Mouse (Mus musculus) intestine, postnatal 0 days (tissue): Measurements from ENCODE around the gene Urad. TPM values are rescaled to one million over a fixed set of nuclear protein-coding genes. Genes with fewer than 3 reads are reported as not detected.

Experiments used
- ATAC-seq: fragments of 200-750 bp; cut with Nextera tagmentation; 2 replicates; pipeline ENCODE4 v1.8.0; 2017; ENCODE audit warnings: mild to moderate bottlenecking, moderate TSS enrichment, moderate library complexity
- H3K27ac ChIP-seq: fragments of 300-500 bp; sonication (generic); 2 replicates; pipeline ENCODE4 v1.5.1; 2014; ENCODE audit warnings: mild to moderate bottlenecking, low read depth, low read length, moderate library complexity
- H3K27me3 ChIP-seq: fragments of 300-500 bp; sonication (generic); replicated peaks from 2 replicates; pipeline ENCODE4 v1.6.1; 2014; ENCODE audit warnings: low read length, mixed read lengths; ENCODE audit not compliant: control insufficient read depth, insufficient read depth
- H3K36me3 ChIP-seq: fragments of 300-500 bp; sonication (generic); 2 replicates; pipeline ENCODE4 v1.6.1; 2014; ENCODE audit warnings: mild to moderate bottlenecking, moderate library complexity; ENCODE audit not compliant: control insufficient read depth, insufficient read depth
- H3K4me1 ChIP-seq: fragments of 300-500 bp; sonication (generic); replicated peaks from 2 replicates; pipeline ENCODE4 v1.6.1; 2014; ENCODE audit warnings: antibody characterized with exemption, low read length, mixed read lengths; ENCODE audit not compliant: control insufficient read depth, insufficient read depth
- H3K4me2 ChIP-seq: fragments of 300-500 bp; sonication (generic); replicated peaks from 2 replicates; pipeline ENCODE4 v1.6.1; 2014; ENCODE audit warnings: low read depth, mild to moderate bottlenecking, moderate library complexity
- H3K4me3 ChIP-seq: fragments of 300-500 bp; sonication (generic); 2 replicates; pipeline ENCODE4 v1.5.1; 2014; ENCODE audit warnings: low read depth, low read length
- H3K9ac ChIP-seq: fragments of 300-500 bp; sonication (generic); 2 replicates; pipeline ENCODE4 v1.6.1; 2014; ENCODE audit warnings: mild to moderate bottlenecking, low read depth, low read length
- H3K9me3 ChIP-seq: fragments of 300-500 bp; sonication (generic); 2 replicates; pipeline ENCODE4 v1.6.1; 2016; ENCODE audit warnings: mixed run types; ENCODE audit not compliant: control insufficient read depth
- CTCF ChIP-seq: sonication (generic); IDR thresholded peaks from 2 replicates; pipeline ENCODE4 v1.5.1; 2016; ENCODE audit warnings: low read depth, mild to moderate bottlenecking, control low read depth, antibody characterized with exemption, moderate library complexity
- WGBS: fragments of 180-500 bp; shearing (Covaris S2); extraction: QIAGEN DNeasy Blood & Tissue Kit; methylation state at CpG from one replicate; pipeline ENCODE4 v1.1.7; 2014; 5-methylcytosine and 5-hydroxymethylcytosine counted together
- polyA plus RNA-seq: library from polyadenylated mRNA; unstranded; fragments of >200 nt; fragmentation: Nextera tagmentation; extraction: Ambion mirVana; gene quantifications from 2 replicates; pipeline ENCODE4 v1.2.1, GENCODE M21; 2015

The Urad gene
- polyA plus RNA-seq, 1 experiment from 2014 or later, result 1.1 TPM

GRCm38 (mm10) chr5:147317321-147317720 lies 4.9 kb downstream of the Urad start:
- Histone ChIP-seq H3K9me3 (no peaks in the 10 kb centered on the region), H3K36me3 (no peaks in the 10 kb centered on the region), H3K9ac (no peak overlapping the region), H3K4me2 (peak overlapping the region; percentile 51), H3K4me3 (peak overlapping the region; percentile 5; the same call in 1 of the 2 replicates), H3K27me3 (peaks cover 11% of the 10 kb centered on the region; the same call in 1 of the 2 replicates), H3K27ac (0 out of 2 replicates have a peak overlapping the region, but pooled peaks have one; percentile 11), H3K4me1 (no peaks in the 10 kb centered on the region)
- TF ChIP-seq CTCF, result no peak
- WGBS, result 5% methylated on average over 7 of the region's 7 CpGs
- ATAC-seq, result peak; percentile 36

- peak; percentile 51 for ATAC-seq
- Histone ChIP-seq H3K4me3 (peak overlapping the region; percentile 48), H3K27me3 (peaks cover 17% of the 10 kb centered on the region; the same call in 1 of the 2 replicates), H3K36me3 (no peaks in the 10 kb centered on the region), H3K4me2 (peak overlapping the region; percentile 59), H3K4me1 (no peaks in the 10 kb centered on the region), H3K9ac (peak overlapping the region; percentile 68), H3K27ac (peak overlapping the region; percentile 89), H3K9me3 (no peaks in the 10 kb centered on the region)
- under 1% methylated on average over 25 of the region's 25 CpGs for WGBS
- no peak for TF ChIP-seq CTCF
Measured at GRCm38 (mm10) chr5:147315432-147316075, 6.7 kb downstream of the Urad start.

GRCm38 (mm10) chr5:147314646-147315431 lies 7.4 kb downstream of the Urad start:
- Histone ChIP-seq H3K27ac (peak overlapping the region; percentile 89), H3K9me3 (no peaks in the 10 kb centered on the region), H3K4me2 (peak overlapping the region; percentile 59), H3K27me3 (peaks cover 17% of the 10 kb centered on the region; the same call in 1 of the 2 replicates), H3K4me3 (peak overlapping the region; percentile 48), H3K4me1 (no peaks in the 10 kb centered on the region), H3K36me3 (no peaks in the 10 kb centered on the region), H3K9ac (peak overlapping the region; percentile 68)
- 1% methylated on average over 39 of the region's 39 CpGs for WGBS
- ATAC-seq, result peak; percentile 62
- no peak for TF ChIP-seq CTCF

GRCm38 (mm10) chr5:147312830-147313685 lies 9.2 kb downstream of the Urad start:
- Histone ChIP-seq H3K9me3 (no peaks in the 10 kb centered on the region), H3K9ac (peak overlapping the region; percentile 23; the same call in 1 of the 2 replicates), H3K4me2 (peak overlapping the region; percentile 59), H3K27me3 (peaks cover 16% of the 10 kb centered on the region; the same call in 1 of the 2 replicates), H3K36me3 (no peaks in the 10 kb centered on the region), H3K27ac (peak overlapping the region; percentile 51), H3K4me3 (peak overlapping the region; percentile 27), H3K4me1 (no peaks in the 10 kb centered on the region)
- 3% methylated on average over 27 of the region's 27 CpGs for WGBS
- no peak for ATAC-seq
- TF ChIP-seq CTCF, result no peak

GRCm38 (mm10) chr5:147309786-147310185 lies 12.5 kb downstream of the Urad start:
- H3K9ac ChIP-seq, result no peak overlapping the region
- peaks cover 21% of the 10 kb centered on the region; the same call in 1 of the 2 replicates for H3K27me3 ChIP-seq
- WGBS, result 8% methylated on average over 2 of the region's 2 CpGs
- peak overlapping the region; percentile 69; the same call in 1 of the 2 replicates for H3K4me2 ChIP-seq
- 0 out of 2 replicates have a peak overlapping the region, but pooled peaks have one; percentile 90 for H3K27ac ChIP-seq
- TF ChIP-seq CTCF, result no peak
- H3K4me1 ChIP-seq, result no peaks in the 10 kb centered on the region
- H3K4me3 ChIP-seq, result no peak overlapping the region
- no peaks in the 10 kb centered on the region for H3K9me3 ChIP-seq
- no peaks in the 10 kb centered on the region for H3K36me3 ChIP-seq
- ATAC-seq, result no peak
